Mouse (Mus musculus) WW6 (cell line): Measurements from ENCODE around the gene D430041D05Rik.

ENCODE experiments used
- DNase-seq: peaks from one replicate; pipeline ENCODE4 v3.0.0-alpha.2; 2013; ENCODE audit warnings: low read depth, low spot score

Gene D430041D05Rik

DNA sequence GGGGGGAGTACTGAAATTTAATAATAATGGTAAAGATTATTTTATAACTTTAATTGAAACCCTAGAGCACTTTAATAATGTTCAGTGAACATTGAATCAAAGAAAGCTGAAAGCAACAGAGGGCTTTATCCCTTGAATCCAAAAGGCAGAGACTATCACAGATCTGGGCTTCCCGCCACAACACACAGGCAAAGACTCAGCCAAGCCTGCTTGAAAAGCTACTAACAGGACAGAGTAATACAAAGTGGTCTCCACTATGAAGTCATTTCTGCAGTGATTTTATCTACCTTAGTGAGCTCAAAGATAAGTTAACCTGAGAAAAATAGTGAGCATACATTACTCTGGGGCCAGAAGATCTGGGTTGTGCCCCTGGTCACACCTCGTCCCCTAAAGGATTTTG is 128.0 kb downstream of the D430041D05Rik start:
- DNase-seq = no peak

- DNase-seq = no peak
Observed at GRCm38 (mm10) chr2:104267049-104267448, 143.8 kb downstream of the D430041D05Rik start.

- DNase-seq = no peak
Observed at GRCm38 (mm10) chr2:104261741-104262067, 149.1 kb downstream of the D430041D05Rik start.

- DNase-seq = no peak
Observed at GRCm38 (mm10) chr2:104260920-104261740, 149.7 kb downstream of the D430041D05Rik start.

- DNase-seq = no peak
Observed at GRCm38 (mm10) chr2:104256585-104256984, 154.2 kb downstream of the D430041D05Rik start.

DNA sequence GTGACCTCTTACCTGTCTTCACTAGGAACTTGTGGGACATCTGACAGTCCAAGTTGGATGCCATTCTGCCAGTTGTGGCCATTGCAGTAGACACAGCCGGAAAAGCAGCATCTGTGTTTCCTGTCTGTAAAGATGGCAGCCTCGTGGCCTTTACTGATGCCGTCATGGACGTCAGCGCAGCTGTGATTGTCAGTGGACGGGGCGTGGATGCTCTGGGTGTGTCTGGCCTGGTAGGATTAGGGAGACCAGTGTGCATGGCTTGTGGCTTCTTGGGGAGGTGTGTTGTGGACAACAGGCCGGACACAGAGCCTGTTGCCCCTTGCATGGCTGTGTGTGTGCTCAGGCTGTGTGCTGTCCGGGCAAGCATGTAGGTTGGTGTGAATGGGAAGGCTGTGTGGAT is 155.9 kb downstream of the D430041D05Rik start:
- no peak for DNase-seq

GRCm38 (mm10) chr2:104253341-104253740 is 157.5 kb downstream of the D430041D05Rik start:
- DNase-seq = no peak

DNA sequence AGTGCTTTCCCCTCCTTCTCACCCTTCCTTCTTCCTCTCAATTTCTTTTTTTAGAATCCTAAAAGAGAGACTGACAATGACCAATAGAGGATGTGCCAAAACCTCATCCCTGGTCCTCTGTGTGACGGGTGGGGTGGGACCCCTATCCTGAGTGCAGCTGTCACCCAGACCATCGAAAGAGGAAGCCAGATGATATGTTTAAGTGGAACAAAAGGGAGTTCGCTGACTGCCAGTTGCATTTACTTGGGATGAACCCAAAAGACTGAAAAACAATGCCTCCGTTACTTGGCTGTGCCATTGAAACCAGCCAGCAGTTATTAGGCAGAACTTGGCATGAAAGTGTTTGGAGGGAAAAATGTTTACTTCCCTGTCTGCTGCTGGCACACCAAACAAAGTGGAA is 159.2 kb downstream of the D430041D05Rik start:
- DNase-seq = no peak

GRCm38 (mm10) chr2:104249856-104250255 is 161.0 kb downstream of the D430041D05Rik start:
- DNase-seq = no peak

- no peak for DNase-seq
Observed at GRCm38 (mm10) chr2:104246851-104247250, 164.0 kb downstream of the D430041D05Rik start.

DNA sequence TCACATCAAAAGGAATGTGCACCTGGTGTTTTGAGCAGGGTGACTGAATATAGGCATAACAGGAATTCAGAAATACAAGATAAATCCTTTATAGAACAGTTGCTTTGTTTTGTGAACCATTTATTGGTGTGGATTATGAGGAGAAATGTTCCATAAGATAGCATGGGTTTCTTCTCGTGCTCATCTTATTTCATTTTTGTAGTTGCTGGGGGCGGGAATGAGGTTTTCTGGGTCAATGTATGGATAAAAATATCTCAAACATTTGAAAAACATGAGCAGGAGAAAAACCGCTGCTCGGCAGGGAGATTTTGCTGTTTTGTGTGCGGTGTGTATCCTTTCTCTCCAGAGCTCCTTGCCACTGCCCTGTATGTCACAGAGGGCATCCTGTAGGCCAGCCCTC is 168.8 kb downstream of the D430041D05Rik start:
- no peak for DNase-seq

- DNase-seq = no peak
Observed at GRCm38 (mm10) chr2:104237141-104237540, 173.7 kb downstream of the D430041D05Rik start.

- DNase-seq = no peak
Observed at GRCm38 (mm10) chr2:104230444-104230843, 180.4 kb downstream of the D430041D05Rik start.

DNA sequence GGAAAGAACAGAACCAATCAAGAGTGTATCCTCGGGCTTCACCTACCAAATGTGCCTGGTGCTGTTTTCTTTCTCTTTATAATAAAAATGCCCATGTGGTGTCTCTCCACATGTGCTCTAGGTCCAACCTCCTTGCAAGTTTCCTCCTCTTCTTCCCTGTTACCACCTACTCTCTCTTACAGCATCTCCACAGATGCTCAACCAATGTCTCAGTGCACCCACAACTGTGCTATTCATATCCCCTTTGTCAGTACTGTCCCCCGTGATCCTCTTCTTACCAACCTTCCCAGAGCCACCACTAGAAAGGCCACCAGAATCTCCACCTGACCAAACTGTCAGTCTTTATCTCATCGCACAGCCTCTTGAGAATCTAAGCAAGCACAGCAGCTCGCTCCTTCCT is 184.8 kb downstream of the D430041D05Rik start:
- DNase-seq = no peak

DNA sequence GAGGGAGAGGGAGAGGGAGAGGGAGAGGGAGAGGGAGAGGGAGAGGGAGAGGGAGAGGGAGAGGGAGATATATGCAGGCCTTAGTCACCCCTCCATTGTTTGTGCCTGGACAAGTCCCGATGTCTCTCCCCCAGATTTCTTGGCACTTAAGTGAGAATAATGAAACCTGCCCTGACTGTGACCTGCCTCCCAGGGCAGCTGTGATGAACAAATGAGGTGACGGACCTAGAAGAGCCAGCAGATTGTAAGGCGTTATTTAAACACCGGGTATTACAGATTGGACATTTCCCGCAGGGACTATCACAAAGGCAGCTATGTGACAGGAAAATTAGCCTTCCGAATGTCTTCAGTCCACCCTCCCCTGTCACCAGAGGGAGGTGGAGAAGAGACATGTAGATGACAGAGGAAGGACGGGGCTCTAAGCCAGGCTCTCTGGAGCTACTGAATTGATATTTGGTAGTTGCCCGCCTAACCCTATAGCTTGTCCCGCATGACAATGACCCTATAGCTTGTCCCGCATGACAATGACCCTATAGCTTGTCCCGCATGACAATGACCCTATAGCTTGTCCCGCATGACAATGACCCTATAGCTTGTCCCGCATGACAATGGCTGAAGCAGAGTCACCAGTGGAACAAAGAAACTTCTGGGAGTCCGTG is 191.0 kb downstream of the D430041D05Rik start:
- DNase-seq = no peak

- no peak for DNase-seq
Observed at GRCm38 (mm10) chr2:104218588-104219065, 192.2 kb downstream of the D430041D05Rik start.

DNA sequence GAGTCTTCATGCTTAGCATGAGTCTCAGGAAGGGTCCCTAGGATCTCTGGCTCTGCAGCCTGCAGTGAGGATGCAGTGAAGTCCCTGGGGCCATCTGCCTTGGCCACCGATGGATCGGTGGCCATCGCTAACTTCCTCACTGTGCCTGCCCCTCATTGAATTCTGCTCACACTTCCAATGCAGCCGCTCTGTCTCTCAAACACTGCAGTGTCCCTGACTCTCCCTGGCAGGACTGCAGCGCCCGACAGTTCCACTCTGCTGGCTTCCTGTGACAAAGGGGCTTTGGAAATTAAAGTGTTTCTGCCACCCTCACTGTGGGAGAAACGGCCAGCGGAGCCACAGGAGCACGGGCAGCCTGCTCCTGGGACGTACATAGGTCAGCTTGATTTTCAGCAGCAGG is 192.7 kb downstream of the D430041D05Rik start:
- DNase-seq = no peak

GRCm38 (mm10) chr2:104209408-104209807 is 201.4 kb downstream of the D430041D05Rik start:
- no peak for DNase-seq

DNA sequence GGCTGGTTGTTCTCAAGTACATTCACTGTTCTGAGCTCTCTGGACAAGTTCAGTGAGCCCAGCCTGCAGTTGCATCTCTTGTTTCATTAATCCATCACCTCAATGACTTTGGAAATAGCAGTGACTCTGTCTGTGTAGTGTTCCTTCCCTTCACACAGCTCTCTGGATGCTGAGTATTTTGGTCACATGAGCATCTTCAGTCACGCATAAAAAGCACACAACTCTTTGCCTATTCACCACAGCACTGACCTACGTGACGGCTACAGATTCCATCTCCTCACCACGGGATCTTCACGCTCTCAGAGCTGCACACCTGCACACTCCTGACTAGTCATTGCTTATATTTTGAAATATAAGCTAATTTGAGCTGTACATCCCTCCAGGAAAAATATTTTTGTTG is 202.4 kb downstream of the D430041D05Rik start:
- no peak for DNase-seq

DNA sequence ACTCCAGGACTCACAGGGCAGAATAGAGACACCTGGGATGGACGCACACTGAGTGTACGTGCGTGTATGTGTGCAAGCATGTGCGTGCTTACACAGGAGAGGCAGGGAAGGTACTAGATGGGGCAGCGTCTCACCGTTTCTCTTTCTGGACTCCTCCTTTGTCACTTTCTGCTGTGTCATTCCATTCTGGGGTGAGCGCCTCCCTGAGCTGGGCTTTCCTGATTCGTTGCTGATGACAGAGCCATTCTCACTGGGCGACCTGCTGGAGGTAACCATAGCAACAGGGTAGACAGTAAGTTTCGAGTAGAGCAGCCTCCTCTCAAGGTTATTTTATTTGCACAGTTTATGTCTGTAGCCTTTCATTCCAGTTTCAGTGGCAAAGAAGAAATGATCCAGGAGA is 202.9 kb downstream of the D430041D05Rik start:
- peak; percentile 61 for DNase-seq

DNA sequence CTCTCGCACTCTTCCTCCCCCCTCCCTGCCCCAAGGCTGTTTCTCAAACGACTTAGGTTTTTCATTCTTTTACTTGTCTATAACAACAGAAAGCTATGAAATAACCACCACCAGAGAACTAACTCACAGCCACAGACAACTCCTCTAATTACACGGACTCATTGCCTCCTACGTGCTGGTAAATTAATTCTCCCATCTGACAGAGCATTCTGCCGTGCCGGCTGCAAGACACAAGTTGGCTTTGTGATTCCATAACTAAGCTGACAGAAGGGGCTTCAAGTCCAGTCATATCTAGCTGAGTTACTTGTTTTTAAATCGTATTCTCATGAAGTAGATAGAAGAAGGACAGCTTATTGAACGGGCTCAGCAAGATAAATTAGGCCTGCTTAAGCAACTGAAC is 205.2 kb downstream of the D430041D05Rik start:
- no peak for DNase-seq

DNA sequence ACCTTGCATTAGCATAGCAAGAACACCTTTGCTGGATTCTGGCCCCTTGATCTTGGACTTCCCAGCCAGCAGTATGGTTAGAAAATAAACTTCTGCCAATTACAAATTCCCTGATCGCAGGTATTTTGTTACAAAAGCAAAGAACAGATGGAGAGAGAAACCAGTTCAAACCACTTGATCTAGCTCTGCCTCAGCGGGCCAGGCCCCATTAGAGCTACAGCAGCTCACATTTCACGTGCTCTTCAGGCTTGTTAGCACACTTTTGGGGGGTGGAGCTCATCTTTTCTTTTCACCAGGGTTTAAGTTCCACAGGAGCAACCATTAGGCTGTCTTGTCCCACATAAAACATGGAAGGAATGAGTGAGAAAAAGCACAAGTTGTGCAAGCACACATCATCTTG is 210.6 kb downstream of the D430041D05Rik start:
- DNase-seq = no peak

GRCm38 (mm10) chr2:104198186-104198585 is 212.6 kb downstream of the D430041D05Rik start:
- DNase-seq = no peak
